Mouse (Mus musculus): ENCODE results near the gene Cmklr1. TPM values are rescaled to one million over a fixed set of nuclear protein-coding genes. Genes with fewer than 3 reads are reported as not detected.

Cmklr1 gene
- 10 to 100 TPM; 23.8 to 25.0 TPM for total RNA-seq (2021)
- long read RNA-seq, experiment 1, result 0 reads
- long read RNA-seq, experiment 2, partial matches to known transcripts, result 0 of 1 reads
- long read RNA-seq, experiment 2, other reads (novel, unspliced or antisense), result 1 of 1 reads

GRCm38 (mm10) chr5:113650035-113650865, at the start of gene Cmklr1:
Gene Cmklr1, minus strand, starts transcription at chr5:113650426.
- peak; percentile 70 to 82 for DNase-seq
- intact Hi-C loops (cut with DNase I), result loop anchor here (5.0 kb wide), 2 partner anchors 52 to 72 kb away; partner anchors contain the start of gene 1700069L16Rik

- intact Hi-C loops (cut with DNase I), result no loop called here
- no peak for DNase-seq
Measured at GRCm38 (mm10) chr5:113694415-113694814, 44.2 kb upstream of the Cmklr1 start.

GRCm38 (mm10) chr5:113694000-113694399, 43.8 kb upstream of the Cmklr1 start:
- no peak for DNase-seq
- intact Hi-C loops (cut with DNase I), result no loop called here

GRCm38 (mm10) chr5:113693196-113693755, 43.0 kb upstream of the Cmklr1 start:
- DNase-seq, result no peak
- intact Hi-C loops (cut with DNase I), result no loop called here

- intact Hi-C loops (cut with DNase I), result no loop called here
- DNase-seq, result no peak
Measured at GRCm38 (mm10) chr5:113690866-113691265, 40.6 kb upstream of the Cmklr1 start.

DNA sequence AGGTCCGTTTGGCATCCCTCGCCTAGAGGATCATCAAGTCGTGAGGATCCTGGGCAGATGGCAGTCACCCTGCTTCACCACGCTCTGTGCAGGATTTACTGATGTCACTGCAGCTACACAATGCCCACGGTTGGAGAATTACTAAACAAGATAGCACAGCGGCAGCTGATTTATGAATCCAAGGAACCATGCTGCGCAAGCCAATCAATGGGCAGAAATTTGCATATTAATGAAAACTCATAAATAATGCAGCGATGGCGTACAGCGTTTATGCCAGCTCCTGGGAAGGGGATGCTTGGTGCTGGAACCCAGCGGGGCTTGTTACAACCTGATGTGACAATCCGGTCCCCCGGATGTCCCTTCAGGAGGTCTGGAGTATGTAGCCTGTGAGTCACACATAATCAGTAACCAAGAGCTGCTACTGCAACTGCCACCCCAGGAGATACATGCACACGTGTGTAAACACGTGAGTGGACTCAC, 39.9 kb upstream of the Cmklr1 start:
- no peak for DNase-seq
- intact Hi-C loops (cut with DNase I), result no loop called here

- DNase-seq, result no peak
- intact Hi-C loops (cut with DNase I), result no loop called here
Measured at GRCm38 (mm10) chr5:113687514-113687913, 37.3 kb upstream of the Cmklr1 start.

GRCm38 (mm10) chr5:113685471-113685870, 35.2 kb upstream of the Cmklr1 start:
- intact Hi-C loops (cut with DNase I), result no loop called here
- DNase-seq, result no peak

- intact Hi-C loops (cut with DNase I), result no loop called here
- DNase-seq, result no peak
Measured at GRCm38 (mm10) chr5:113683246-113683645, 33.0 kb upstream of the Cmklr1 start.

DNA sequence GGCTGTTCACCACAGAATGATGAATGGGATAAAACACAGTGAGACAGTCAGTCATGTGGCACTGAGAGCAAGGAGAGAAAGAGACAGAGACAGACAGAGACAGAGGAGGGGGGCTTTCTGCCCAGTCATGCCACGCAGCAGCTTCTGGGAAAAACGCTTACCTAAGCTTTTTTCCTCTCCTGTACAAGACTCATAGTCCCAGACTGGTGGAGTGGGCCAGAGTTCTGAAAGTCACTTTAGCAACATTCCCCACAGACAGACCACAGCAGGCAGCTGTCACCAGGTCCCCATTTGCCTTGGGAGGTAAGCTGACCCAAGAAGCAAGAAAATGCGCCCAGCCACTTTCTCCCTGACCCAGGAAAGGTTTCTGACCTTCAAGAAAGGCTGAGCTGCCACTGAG, 32.2 kb upstream of the Cmklr1 start:
- DNase-seq, result no peak
- intact Hi-C loops (cut with DNase I), result no loop called here

DNA sequence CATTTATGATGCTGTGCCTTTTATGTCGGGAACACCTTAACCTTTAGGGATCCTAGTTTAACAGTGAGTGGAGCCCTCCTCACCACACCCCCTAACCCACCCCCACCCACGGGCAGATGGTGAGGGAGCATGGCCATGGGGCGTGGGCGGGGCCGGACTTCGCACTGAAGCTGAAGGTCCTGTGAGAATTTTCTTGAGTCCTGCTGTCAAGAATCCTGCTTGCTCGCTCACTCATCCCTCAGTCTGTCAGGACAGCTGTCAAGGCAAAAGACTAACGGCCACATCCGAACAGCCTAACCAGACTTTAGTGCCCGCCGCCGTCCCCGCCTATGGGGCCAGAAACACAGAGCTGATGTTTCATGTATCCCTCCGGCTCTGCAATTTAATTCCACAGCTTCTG, 31.0 kb upstream of the Cmklr1 start:
- DNase-seq, result no peak

DNA sequence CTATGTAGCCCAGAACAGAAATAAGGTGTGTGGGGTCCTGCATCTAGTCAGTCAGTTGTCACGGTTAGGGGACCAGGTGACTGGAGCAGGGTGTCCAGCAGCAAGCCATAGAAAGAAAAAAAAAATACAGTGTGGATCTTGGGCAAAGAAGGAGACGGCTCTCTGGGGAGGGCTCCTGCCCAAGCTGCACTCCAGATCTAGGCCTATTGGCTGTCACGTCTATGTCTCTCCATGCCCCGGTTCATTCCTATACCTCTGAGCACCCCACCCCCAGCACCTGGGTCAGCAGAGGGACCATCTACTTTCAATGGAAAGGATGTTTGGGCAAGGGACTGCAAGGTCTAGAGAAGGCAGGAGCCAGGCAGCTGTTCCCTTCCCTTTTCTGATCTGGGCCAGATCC, 29.3 kb upstream of the Cmklr1 start:
- no peak for DNase-seq
- intact Hi-C loops (cut with DNase I), result no loop called here

More for the DNA sequence above, 31.0 kb upstream of the Cmklr1 start:
- intact Hi-C loops (cut with DNase I), result no loop called here

- intact Hi-C loops (cut with DNase I), result no loop called here
- DNase-seq, result no peak
Measured at GRCm38 (mm10) chr5:113678743-113679452, 28.7 kb upstream of the Cmklr1 start.

GRCm38 (mm10) chr5:113677541-113677940, 27.3 kb upstream of the Cmklr1 start:
- intact Hi-C loops (cut with DNase I), result no loop called here
- DNase-seq, result no peak

- intact Hi-C loops (cut with DNase I), result no loop called here
- DNase-seq, result no peak
Measured at GRCm38 (mm10) chr5:113674851-113675250, 24.6 kb upstream of the Cmklr1 start.

DNA sequence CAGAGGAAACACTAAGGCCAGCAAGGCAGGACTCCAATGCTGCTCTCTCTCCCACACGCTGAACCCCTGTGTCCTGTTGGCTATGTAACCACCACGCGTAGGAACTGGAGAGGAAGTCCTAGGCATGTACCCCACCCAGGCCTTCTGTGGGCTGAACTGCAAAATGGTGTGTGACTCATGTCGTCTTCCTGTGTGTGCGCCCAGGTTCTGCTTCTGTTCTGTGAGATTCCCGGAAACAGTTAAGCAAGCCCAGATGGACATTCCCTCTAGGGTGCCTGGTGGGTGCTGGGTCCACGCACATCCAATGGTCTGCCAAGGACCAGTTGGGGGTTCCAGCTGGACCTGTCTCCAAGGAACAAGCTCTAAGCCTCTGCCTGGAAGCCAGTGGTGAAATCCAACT, 22.2 kb upstream of the Cmklr1 start:
- DNase-seq, result peak; percentile 38 to 49
- intact Hi-C loops (cut with DNase I), result no loop called here

DNA sequence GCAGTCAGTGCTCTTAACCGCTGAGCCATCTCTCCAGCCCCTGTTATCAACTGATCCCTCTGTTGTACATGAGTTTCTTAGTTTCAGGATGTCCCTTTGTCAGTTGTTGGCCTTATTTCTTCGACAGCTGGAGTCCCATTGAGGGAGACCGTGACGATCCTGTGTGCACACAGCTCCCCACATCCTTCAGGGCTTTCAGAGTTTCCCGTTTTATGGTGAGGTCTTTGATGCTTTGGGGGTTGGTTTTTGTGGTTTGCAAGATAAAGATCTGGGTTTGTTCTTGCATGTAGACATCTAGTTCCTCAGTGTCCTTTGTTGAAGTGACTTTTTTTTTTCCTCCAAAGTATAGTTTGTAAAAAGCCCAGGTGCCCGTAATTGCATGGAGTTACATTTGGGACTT, 20.4 kb upstream of the Cmklr1 start:
- DNase-seq, result no peak
- intact Hi-C loops (cut with DNase I), result no loop called here

DNA sequence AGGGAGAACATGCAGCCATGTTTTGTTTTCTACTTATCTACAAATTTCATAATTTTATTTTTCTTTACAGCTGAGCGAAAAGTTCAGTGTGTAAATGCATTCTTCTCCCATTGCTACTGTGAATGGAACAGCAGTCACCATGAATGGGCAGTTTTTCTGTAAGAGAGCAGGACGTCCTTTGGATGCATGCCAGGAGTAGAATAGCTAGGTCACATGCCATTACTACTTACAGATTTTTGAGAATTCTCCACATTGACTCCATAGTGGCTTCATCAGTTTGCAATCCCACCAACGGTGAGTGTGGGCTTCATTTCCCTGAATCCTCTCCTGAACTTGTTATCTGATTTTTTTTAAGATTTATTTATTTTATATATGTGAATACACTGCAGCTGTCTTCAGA, 19.9 kb upstream of the Cmklr1 start:
- intact Hi-C loops (cut with DNase I), result no loop called here
- DNase-seq, result no peak

DNA sequence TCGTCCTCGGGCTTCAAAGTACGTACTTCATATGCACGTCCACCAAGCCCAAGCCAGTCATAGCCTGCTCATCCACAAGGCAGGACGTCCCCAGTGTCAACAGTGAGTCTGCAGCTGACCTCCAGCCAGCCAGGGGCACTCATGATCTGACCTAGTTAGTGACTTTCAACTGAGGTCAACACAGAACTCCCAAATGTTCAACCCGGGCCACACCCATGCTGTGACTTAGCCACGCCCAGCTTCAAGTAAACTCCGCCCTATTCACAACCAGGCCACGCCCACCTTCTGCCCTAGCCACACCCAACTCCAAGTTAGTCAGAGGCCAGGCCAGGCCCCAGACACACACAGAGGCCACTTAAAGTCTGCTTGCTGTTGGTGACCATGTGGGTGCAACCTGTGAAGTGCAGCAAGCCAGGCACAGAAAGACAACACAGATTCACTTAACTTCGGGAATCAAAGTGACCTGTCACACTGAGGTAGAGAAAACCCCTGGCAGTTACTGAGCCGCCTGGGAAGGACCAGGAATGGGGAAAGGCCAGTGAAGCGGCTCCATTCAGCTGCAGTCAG, 14.5 kb upstream of the Cmklr1 start:
- no peak for DNase-seq
- intact Hi-C loops (cut with DNase I), result loop anchor here (10.0 kb wide), 1 partner anchor 1120 kb away; no protein-coding TSS in a partner anchor

GRCm38 (mm10) chr5:113664127-113664526, 13.9 kb upstream of the Cmklr1 start:
- DNase-seq, result no peak
- intact Hi-C loops (cut with DNase I), result loop anchor here (10.0 kb wide), 1 partner anchor 1119 kb away; no protein-coding TSS in a partner anchor
